19 mouse cellular contexts compared by ENCODE assay signal in the genomic region with DNA sequence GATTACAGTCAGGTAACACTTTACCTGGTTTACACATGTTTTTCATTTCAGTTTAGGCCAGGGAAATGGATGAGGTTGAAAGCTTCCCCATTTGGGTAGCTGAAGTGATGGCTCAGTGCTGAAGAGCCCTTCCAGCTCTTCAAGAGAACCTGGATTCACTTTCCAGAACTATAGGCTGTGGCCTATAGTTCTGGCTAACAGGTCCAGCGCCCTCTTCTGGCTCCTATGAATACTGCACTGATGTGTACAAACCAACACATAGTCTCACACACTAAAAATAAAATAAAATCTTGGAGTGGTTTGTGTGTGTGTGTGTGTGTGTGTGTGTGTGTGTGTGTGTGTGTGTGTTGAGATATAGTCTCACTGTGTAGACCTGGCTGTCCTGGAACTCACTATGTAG. TPM values are rescaled to one million over a fixed set of nuclear protein-coding genes. Genes with fewer than 3 reads are reported as not detected.
DNase-seq lines count a peak whose midpoint lies in the region; ATAC-seq and TF ChIP-seq lines count a peak whose summit lies in the region.
"Had no signal": no experiment of that assay in that cellular context is flagged by ENCODE, and none has a peak within 500 bp of the region (broad histone marks: within the 10 kb centered on the region; RNA-seq: fewer than 3 reads in every experiment).

No protein-coding gene starts in this region.

- TF ChIP-seq CTCF in lung, embryonic 14.5 days (IDR thresholded peaks at IDR 0.05; ENCODE audit: low read depth): 0 out of 2 replicates have a peak, but pooled peaks have one; percentile 12

- H3K27me3 ChIP-seq in forebrain, embryonic 11.5 days (ENCODE audit: control insufficient read depth, insufficient read depth, low read length): no peaks in the 10 kb centered on the region
- H3K27me3 ChIP-seq in forebrain, embryonic 14.5 days (replicated peaks; ENCODE audit: control insufficient read depth, insufficient read depth, low read length): no peaks in the 10 kb centered on the region
- H3K27me3 ChIP-seq in lung, embryonic 14.5 days (ENCODE audit: insufficient read depth, low read length): no peaks in the 10 kb centered on the region
- no peaks in the 10 kb centered on the region for H3K27me3 ChIP-seq in splenic B cell, adult 2 months (ENCODE audit: control insufficient read depth, insufficient read depth, low read length, poor library complexity, severe bottlenecking)
- H3K27me3 ChIP-seq: CH12.LX; embryonic facial prominence, embryonic 12.5 days; heart, embryonic 12.5 days; hindbrain, embryonic 13.5 days; limb, embryonic 13.5 days; midbrain, embryonic 13.5 days had no signal

- no peak for ATAC-seq in forebrain, embryonic 11.5 days (replicated peaks; ENCODE audit: low FRiP score)
- no peak for ATAC-seq in forebrain, embryonic 14.5 days
- no peak for ATAC-seq in lung, embryonic 14.5 days (ENCODE audit: insufficient read depth)
- ATAC-seq: midbrain, embryonic 13.5 days had no signal

- H3K9ac ChIP-seq in forebrain, embryonic 11.5 days (ENCODE audit: low read length): no peak overlapping the region
- no peak overlapping the region for H3K9ac ChIP-seq in forebrain, embryonic 14.5 days (ENCODE audit: low read length)
- no peak overlapping the region for H3K9ac ChIP-seq in lung, embryonic 14.5 days
- H3K9ac ChIP-seq: embryonic facial prominence, embryonic 12.5 days; heart, embryonic 12.5 days; hindbrain, embryonic 13.5 days; limb, embryonic 13.5 days; midbrain, embryonic 13.5 days had no signal

- no peaks in the 10 kb centered on the region for H3K9me3 ChIP-seq in forebrain, embryonic 11.5 days (ENCODE audit: control insufficient read depth, low read length)
- no peaks in the 10 kb centered on the region for H3K9me3 ChIP-seq in forebrain, embryonic 14.5 days (replicated peaks; ENCODE audit: control insufficient read depth, low read length)
- H3K9me3 ChIP-seq in lung, embryonic 14.5 days (ENCODE audit: low read depth, low read length): no peaks in the 10 kb centered on the region
- H3K9me3 ChIP-seq: embryonic facial prominence, embryonic 12.5 days; forebrain, embryonic 10.5 days; hindbrain, embryonic 13.5 days; limb, embryonic 13.5 days; midbrain, embryonic 13.5 days had no signal

- H3K4me1 ChIP-seq in forebrain, embryonic 11.5 days (replicated peaks; ENCODE audit: control insufficient read depth, insufficient read depth, low read length): no peaks in the 10 kb centered on the region; the same call in 1 of the 2 replicates
- no peaks in the 10 kb centered on the region for H3K4me1 ChIP-seq in forebrain, embryonic 14.5 days (ENCODE audit: control insufficient read depth, insufficient read depth, low read length)
- no peaks in the 10 kb centered on the region for H3K4me1 ChIP-seq in lung, embryonic 14.5 days (ENCODE audit: insufficient read depth)

- no peak overlapping the region for H3K27ac ChIP-seq in forebrain, embryonic 11.5 days (ENCODE audit: low read depth, low read length)
- H3K27ac ChIP-seq in forebrain, embryonic 14.5 days (ENCODE audit: low read depth, low read length): no peak overlapping the region
- H3K27ac ChIP-seq in lung, embryonic 14.5 days (ENCODE audit: low read depth): no peak overlapping the region
- H3K27ac ChIP-seq: embryonic facial prominence, embryonic 12.5 days; forebrain, embryonic 10.5 days; hindbrain, embryonic 13.5 days; limb, embryonic 13.5 days; midbrain, embryonic 13.5 days had no signal

- peak; percentile 40 for DNase-seq in forebrain, embryonic 11.5 days (ENCODE audit: low spot score)
- DNase-seq in forebrain, embryonic 14.5 days (ENCODE audit: low spot score): no peak
- DNase-seq in lung, embryonic 14.5 days: peak; percentile 20
- no peak for DNase-seq in lung, postnatal 4 days
- peak; percentile 35 for DNase-seq in NIH3T3 (ENCODE audit: low read depth)
- DNase-seq in splenic B cell, adult 2 months (ENCODE audit: low read depth, low spot score): peak; percentile 45
- no peak for DNase-seq in cerebellum, postnatal 25 days
- no peak for DNase-seq in natural killer cell, adult 2 months (ENCODE audit: low spot score in 2 of 2)
- DNase-seq: cerebellum, adult 2 months; gastrocnemius, postnatal 14 days; lung, postnatal 10 days; thymus, postnatal 25 days had no signal

- H3K4me3 ChIP-seq in forebrain, embryonic 11.5 days (ENCODE audit: low read depth, low read length): no peak overlapping the region
- no peak overlapping the region for H3K4me3 ChIP-seq in forebrain, embryonic 14.5 days (ENCODE audit: low read depth, low read length)
- H3K4me3 ChIP-seq in lung, embryonic 14.5 days (ENCODE audit: low read depth, low read length): no peak overlapping the region
- H3K4me3 ChIP-seq: embryonic facial prominence, embryonic 12.5 days; forebrain, embryonic 10.5 days; heart, embryonic 12.5 days; hindbrain, embryonic 13.5 days; limb, embryonic 13.5 days; midbrain, embryonic 13.5 days had no signal

- 8% methylated on average over 1 of the region's 1 CpGs for WGBS in forebrain, embryonic 11.5 days
- 13% methylated on average over 1 of the region's 1 CpGs for WGBS in forebrain, embryonic 14.5 days
- WGBS in lung, embryonic 14.5 days: 12% methylated on average over 1 of the region's 1 CpGs

- no peaks in the 10 kb centered on the region for H3K36me3 ChIP-seq in forebrain, embryonic 11.5 days (ENCODE audit: control insufficient read depth, insufficient read depth, low read length)
- H3K36me3 ChIP-seq in forebrain, embryonic 14.5 days (ENCODE audit: control insufficient read depth, insufficient read depth, low read length): no peaks in the 10 kb centered on the region
- H3K36me3 ChIP-seq in lung, embryonic 14.5 days (ENCODE audit: insufficient read depth): no peaks in the 10 kb centered on the region
- H3K36me3 ChIP-seq in splenic B cell, adult 2 months (ENCODE audit: control insufficient read depth, insufficient read depth, low read length, poor library complexity, severe bottlenecking): no peaks in the 10 kb centered on the region
- H3K36me3 ChIP-seq: embryonic facial prominence, embryonic 12.5 days; forebrain, embryonic 10.5 days; heart, embryonic 12.5 days; hindbrain, embryonic 13.5 days; limb, embryonic 13.5 days; midbrain, embryonic 13.5 days had no signal

- H3K4me2 ChIP-seq in forebrain, embryonic 11.5 days (ENCODE audit: low read depth, low read length, severe bottlenecking): no peak overlapping the region
- no peak overlapping the region for H3K4me2 ChIP-seq in forebrain, embryonic 14.5 days (ENCODE audit: low read length)
- no peak overlapping the region for H3K4me2 ChIP-seq in lung, embryonic 14.5 days
- H3K4me2 ChIP-seq: embryonic facial prominence, embryonic 12.5 days; heart, embryonic 12.5 days; hindbrain, embryonic 13.5 days; limb, embryonic 13.5 days; midbrain, embryonic 13.5 days had no signal

RNA-seq across cellular contexts. Expression of gene Hdhd5, which starts 10.9 kb away (rescaled TPM):
- 15.2 and 18.2 TPM in 2 replicates for polyA plus RNA-seq in forebrain, embryonic 11.5 days (2014; fragmentation: Nextera tagmentation; extraction: Ambion mirVana)
- 9.0 and 10.4 TPM in 2 replicates for polyA plus RNA-seq in forebrain, embryonic 14.5 days (2014; fragmentation: Nextera tagmentation; extraction: Ambion mirVana)
- polyA plus RNA-seq in lung, embryonic 14.5 days (2014; fragmentation: Nextera tagmentation; extraction: Ambion mirVana): 13.9 and 15.6 TPM in 2 replicates

RNA-seq across cellular contexts. Expression of gene Tmem121b, which starts 48.5 kb away (rescaled TPM):
- polyA plus RNA-seq in forebrain, embryonic 11.5 days (2014; fragmentation: Nextera tagmentation; extraction: Ambion mirVana): 1.1 and 1.4 TPM in 2 replicates
- polyA plus RNA-seq in forebrain, embryonic 14.5 days (2014; fragmentation: Nextera tagmentation; extraction: Ambion mirVana): 3.0 and 3.5 TPM in 2 replicates
- polyA plus RNA-seq in lung, embryonic 14.5 days (2014; fragmentation: Nextera tagmentation; extraction: Ambion mirVana): 0.14 and 0.17 TPM in 2 replicates

Comparison
In these comparisons a context has a peak if more than half of its experiments do, and no peak if none do; other contexts are left out.
1. DNase-seq: peak in forebrain, embryonic 11.5 days (single experiment), lung, embryonic 14.5 days (single experiment), NIH3T3 (single experiment) and splenic B cell, adult 2 months (single experiment); none in forebrain, embryonic 14.5 days (single experiment), lung, postnatal 4 days (0 of 2), cerebellum, postnatal 25 days (0 of 2) and natural killer cell, adult 2 months (0 of 2).